Mouse (Mus musculus) heart, postnatal 25 days (tissue): ENCODE data around the gene Bbc3. TPM values are rescaled to one million over a fixed set of nuclear protein-coding genes. Genes with fewer than 3 reads are reported as not detected.

Experiments
- DNase-seq: peaks from one replicate; pipeline ENCODE4 v3.0.0; 2022; ENCODE audit warnings: low spot score
- intact Hi-C: fragments of 180-260 bp; cut with DNase I; formaldehyde crosslinking; loops from one replicate; pipeline ENCODE4 v1.15.1; 2025
- total RNA-seq, 2 experiments: library from RNA; stranded (reverse); gene quantifications; 2 replicates each; pipeline ENCODE4 v1.2.3; 2021

Gene Bbc3
- total RNA-seq, 2 experiments from 2014 or later, result 3.7 to 4.7 TPM

- DNase-seq, result peak; percentile 72
- intact Hi-C loops, result no loop called here
These were observed 4.6 kb downstream of the Bbc3 start for GRCm38 (mm10) chr7:16312672-16313311.

- peak; percentile 81 for DNase-seq
- intact Hi-C loops, result no loop called here
These were observed 5.5 kb downstream of the Bbc3 start for GRCm38 (mm10) chr7:16313481-16314220.

GRCm38 (mm10) chr7:16314221-16314775 is 6.1 kb downstream of the Bbc3 start:
- intact Hi-C loops, result no loop called here
- no peak for DNase-seq

GRCm38 (mm10) chr7:16315222-16315759 is 7.1 kb downstream of the Bbc3 start:
- intact Hi-C loops, result no loop called here
- no peak for DNase-seq

- intact Hi-C loops, result no loop called here
- DNase-seq, result no peak
These were observed 8.9 kb downstream of the Bbc3 start for GRCm38 (mm10) chr7:16317094-16317493.

GRCm38 (mm10) chr7:16319216-16319615 is 11.0 kb downstream of the Bbc3 start:
- intact Hi-C loops, result no loop called here
- no peak for DNase-seq

GRCm38 (mm10) chr7:16320479-16320878 is 12.3 kb downstream of the Bbc3 start:
- no peak for DNase-seq
- intact Hi-C loops, result no loop called here

- intact Hi-C loops, result no loop called here
- no peak for DNase-seq
These were observed 16.5 kb downstream of the Bbc3 start for GRCm38 (mm10) chr7:16324661-16325060.

- peak; percentile 52 for DNase-seq
- intact Hi-C loops, result loop anchor here (1.0 kb wide), 1 partner anchor 32 kb away; no protein-coding TSS in a partner anchor
These were observed 17.9 kb downstream of the Bbc3 start for GRCm38 (mm10) chr7:16325920-16326606.

GRCm38 (mm10) chr7:16326607-16326971 is 18.4 kb downstream of the Bbc3 start:
- intact Hi-C loops, result loop anchor here (1.0 kb wide), 1 partner anchor 32 kb away; no protein-coding TSS in a partner anchor
- DNase-seq, result no peak

GRCm38 (mm10) chr7:16329146-16329545 is 21.0 kb downstream of the Bbc3 start:
- no peak for DNase-seq
- intact Hi-C loops, result loop anchor here (2.0 kb wide), 1 partner anchor 38 kb away; no protein-coding TSS in a partner anchor

- intact Hi-C loops, result no loop called here
- DNase-seq, result no peak
These were observed 29.5 kb downstream of the Bbc3 start for GRCm38 (mm10) chr7:16337733-16338132.

GRCm38 (mm10) chr7:16344598-16344997 is 36.4 kb downstream of the Bbc3 start:
- no peak for DNase-seq
- intact Hi-C loops, result no loop called here

GRCm38 (mm10) chr7:16345297-16345696 is 37.1 kb downstream of the Bbc3 start:
- DNase-seq, result no peak
- intact Hi-C loops, result no loop called here

- intact Hi-C loops, result no loop called here
- no peak for DNase-seq
These were observed 41.8 kb downstream of the Bbc3 start for GRCm38 (mm10) chr7:16349999-16350398.

GRCm38 (mm10) chr7:16355854-16356594 is 47.8 kb downstream of the Bbc3 start:
- intact Hi-C loops, result no loop called here
- DNase-seq, result no peak

- intact Hi-C loops, result no loop called here
- no peak for DNase-seq
These were observed 49.4 kb downstream of the Bbc3 start for GRCm38 (mm10) chr7:16357602-16358001.

- intact Hi-C loops, result no loop called here
These were observed 56.1 kb downstream of the Bbc3 start for GRCm38 (mm10) chr7:16364319-16364718.

GRCm38 (mm10) chr7:16364901-16365500 is 56.8 kb downstream of the Bbc3 start:
- intact Hi-C loops, result no loop called here
- DNase-seq, result no peak

More at GRCm38 (mm10) chr7:16364319-16364718, 56.1 kb downstream of the Bbc3 start:
- no peak for DNase-seq
